Mouse (Mus musculus): ENCODE results near the gene Zmynd10.

- TF ChIP-seq CTCF (IDR thresholded peaks at IDR 0.05; ENCODE audit: low read depth, low read length) (no peak), POLR2A (IDR thresholded peaks at IDR 0.05; ENCODE audit: extremely low read depth, insufficient read depth, low read length) (no peak)
These were observed 6.1 kb upstream of the Zmynd10 start for GRCm38 (mm10) chr9:107541005-107541404.
